ENCODE assay signal across 9 mouse cellular contexts in genomic region chr13:75752216-75752938, GRCm38 (mm10). TPM values are rescaled to one million over a fixed set of nuclear protein-coding genes. Genes with fewer than 3 reads are reported as not detected.
DNase-seq lines count a peak whose midpoint lies in the region; ATAC-seq lines count a peak whose summit lies in the region.
"Had no signal": no experiment of that assay in that cellular context is flagged by ENCODE, and none has a peak within 500 bp of the region (broad histone marks: within the 10 kb centered on the region; RNA-seq: fewer than 3 reads in every experiment).

No protein-coding gene starts in this region.

- no peak overlapping the region for H3K4me3 ChIP-seq in hindbrain, embryonic 15.5 days
- no peak overlapping the region for H3K4me3 ChIP-seq in hindbrain, embryonic 12.5 days
- no peak overlapping the region for H3K4me3 ChIP-seq in embryonic facial prominence, embryonic 15.5 days (replicated peaks)
- H3K4me3 ChIP-seq: heart, embryonic 13.5 days had no signal

- H3K27ac ChIP-seq in hindbrain, embryonic 15.5 days (replicated peaks) = no peak overlapping the region
- no peak overlapping the region for H3K27ac ChIP-seq in hindbrain, embryonic 12.5 days
- H3K27ac ChIP-seq in embryonic facial prominence, embryonic 15.5 days (replicated peaks) = no peak overlapping the region; the same call in 1 of the 2 replicates
- H3K27ac ChIP-seq: heart, embryonic 13.5 days had no signal

- ATAC-seq in hindbrain, embryonic 15.5 days (ENCODE audit: low FRiP score, low read depth) = peak; percentile 74; the same call in 1 of the 2 replicates
- ATAC-seq in hindbrain, embryonic 12.5 days (ENCODE audit: low FRiP score) = no peak
- ATAC-seq in embryonic facial prominence, embryonic 15.5 days (ENCODE audit: insufficient number of reproducible peaks, low FRiP score, low TSS enrichment, low read depth) = peak; percentile 73
- ATAC-seq in inflammation-experienced regulatory T-cells, adult 6 months = no peak

- intact Hi-C loops in heart, postnatal 25 days (cut with DNase I) = loop anchor here (5.0 kb wide), 1 partner anchor 45 kb away; the partner anchor contains the start of gene Ell2
- intact Hi-C loops in left cerebral cortex, postnatal 4 days (cut with DNase I) = no loop called here

- no peaks in the 10 kb centered on the region for H3K9me3 ChIP-seq in hindbrain, embryonic 15.5 days
- H3K9me3 ChIP-seq in hindbrain, embryonic 12.5 days (replicated peaks) = no peaks in the 10 kb centered on the region
- H3K9me3 ChIP-seq in embryonic facial prominence, embryonic 15.5 days (replicated peaks) = no peaks in the 10 kb centered on the region
- H3K9me3 ChIP-seq: heart, embryonic 13.5 days had no signal

- H3K4me1 ChIP-seq in hindbrain, embryonic 15.5 days (replicated peaks) = 0 out of 2 replicates have a peak, but pooled peaks cover 5% of the 10 kb centered on the region
- no peaks in the 10 kb centered on the region for H3K4me1 ChIP-seq in hindbrain, embryonic 12.5 days
- peaks cover 4% of the 10 kb centered on the region for H3K4me1 ChIP-seq in embryonic facial prominence, embryonic 15.5 days

- H3K36me3 ChIP-seq in hindbrain, embryonic 15.5 days = no peaks in the 10 kb centered on the region
- H3K36me3 ChIP-seq in hindbrain, embryonic 12.5 days = no peaks in the 10 kb centered on the region
- no peaks in the 10 kb centered on the region for H3K36me3 ChIP-seq in embryonic facial prominence, embryonic 15.5 days

- DNase-seq in adrenal gland, adult (ENCODE audit: inconsistent age in 2 of 2, low spot score in 1 of 2) = peak; percentile 93 to 98
- DNase-seq in heart, postnatal 25 days (ENCODE audit: low spot score) = peak; percentile 61
- peak; percentile 90 for DNase-seq in left cerebral cortex, postnatal 4 days
- peak; percentile 42 for DNase-seq in spleen, adult 12 weeks (ENCODE audit: low spot score)

- no peaks in the 10 kb centered on the region for H3K27me3 ChIP-seq in hindbrain, embryonic 15.5 days
- no peaks in the 10 kb centered on the region for H3K27me3 ChIP-seq in hindbrain, embryonic 12.5 days
- H3K27me3 ChIP-seq in embryonic facial prominence, embryonic 15.5 days = no peaks in the 10 kb centered on the region
- H3K27me3 ChIP-seq: heart, embryonic 13.5 days had no signal

- no peak overlapping the region for H3K9ac ChIP-seq in hindbrain, embryonic 15.5 days
- no peak overlapping the region for H3K9ac ChIP-seq in hindbrain, embryonic 12.5 days
- H3K9ac ChIP-seq in embryonic facial prominence, embryonic 15.5 days = no peak overlapping the region
- H3K9ac ChIP-seq: heart, embryonic 13.5 days had no signal

- WGBS in hindbrain, embryonic 15.5 days = 81% methylated on average over 5 of the region's 5 CpGs
- 90% methylated on average over 5 of the region's 5 CpGs for WGBS in hindbrain, embryonic 12.5 days
- WGBS in embryonic facial prominence, embryonic 15.5 days = 68% methylated on average over 5 of the region's 5 CpGs

- no peak overlapping the region for H3K4me2 ChIP-seq in hindbrain, embryonic 15.5 days
- H3K4me2 ChIP-seq in hindbrain, embryonic 12.5 days (replicated peaks) = no peak overlapping the region
- no peak overlapping the region for H3K4me2 ChIP-seq in embryonic facial prominence, embryonic 15.5 days (replicated peaks)
- H3K4me2 ChIP-seq: heart, embryonic 13.5 days had no signal

RNA-seq across cellular contexts. Expression of gene Ell2, which starts 45.8 kb away (rescaled TPM):
- polyA plus RNA-seq in hindbrain, embryonic 15.5 days (2015; fragmentation: Nextera tagmentation; extraction: Ambion mirVana) = 2.3 and 2.8 TPM in 2 replicates
- 7.8 and 8.4 TPM in 2 replicates for polyA plus RNA-seq in hindbrain, embryonic 12.5 days (2016; fragmentation: Nextera tagmentation; extraction: Ambion mirVana)
- 14.1 and 15.3 TPM in 2 replicates for polyA plus RNA-seq in embryonic facial prominence, embryonic 15.5 days (2015; fragmentation: Nextera tagmentation; extraction: Ambion mirVana)
- total RNA-seq in heart, postnatal 25 days (2021) = 10 to 100 TPM; 13.9 to 20.9 TPM
- total RNA-seq in left cerebral cortex, postnatal 4 days (2021) = 10 to 100 TPM in 1 of 2 experiments, 1 to 10 TPM in 1; 9.3 to 10.9 TPM
- polyA plus RNA-seq in inflammation-experienced regulatory T-cells, adult 6 months (2017; shearing (Covaris generic)) = 1 to 10 TPM; 4.5 to 6.7 (median 5.4) TPM

Comparison
In these comparisons a context has a peak if more than half of its experiments do, and no peak if none do; other contexts are left out.
1. ATAC-seq: peak in hindbrain, embryonic 15.5 days (single experiment) and embryonic facial prominence, embryonic 15.5 days (single experiment); none in hindbrain, embryonic 12.5 days (single experiment) and inflammation-experienced regulatory T-cells, adult 6 months (single experiment).
2. DNase-seq: peak in every context shown above with its lines; median percentile 96 in adrenal gland, adult; 90 in left cerebral cortex, postnatal 4 days; 61 in heart, postnatal 25 days; 42 in spleen, adult 12 weeks.